Mouse (Mus musculus) limb, embryonic 14.5 days (tissue): ENCODE data around the gene Lct. TPM values are rescaled to one million over a fixed set of nuclear protein-coding genes. Genes with fewer than 3 reads are reported as not detected.

Experiments used
- ATAC-seq: fragments of 200-750 bp; cut with Nextera tagmentation; 2 replicates; pipeline ENCODE4 v1.8.0; 2017; ENCODE audit warnings: low read depth, moderate number of reproducible peaks, moderate TSS enrichment; ENCODE audit not compliant: low FRiP score
- DNase-seq: peaks from one replicate; pipeline ENCODE4 v3.0.0-alpha.2; 2015; ENCODE audit warnings: low spot score
- H3K27ac ChIP-seq: fragments of 300-500 bp; sonication (generic); replicated peaks from 2 replicates; pipeline ENCODE4 v1.5.1; 2014; ENCODE audit warnings: low read depth, mild to moderate bottlenecking, low read length, moderate library complexity, mixed read lengths
- H3K27me3 ChIP-seq: fragments of 300-500 bp; sonication (generic); 2 replicates; pipeline ENCODE4 v1.6.1; 2014; ENCODE audit warnings: low read length, mixed read lengths; ENCODE audit not compliant: control insufficient read depth, insufficient read depth
- H3K36me3 ChIP-seq: fragments of 300-500 bp; sonication (generic); 2 replicates; pipeline ENCODE4 v1.6.1; 2014; ENCODE audit warnings: mild to moderate bottlenecking, low read length, moderate library complexity, mixed read lengths; ENCODE audit not compliant: control insufficient read depth, insufficient read depth
- H3K4me1 ChIP-seq: fragments of 300-500 bp; sonication (generic); 2 replicates; pipeline ENCODE4 v1.6.1; 2014; ENCODE audit warnings: antibody characterized with exemption, low read length, mixed read lengths; ENCODE audit not compliant: control insufficient read depth, insufficient read depth
- H3K4me2 ChIP-seq: fragments of 300-500 bp; sonication (generic); replicated peaks from 2 replicates; pipeline ENCODE4 v1.6.1; 2014; ENCODE audit warnings: low read depth, mild to moderate bottlenecking, low read length, moderate library complexity; ENCODE audit not compliant: severe bottlenecking
- H3K4me3 ChIP-seq: fragments of 300-500 bp; sonication (generic); replicated peaks from 2 replicates; pipeline ENCODE4 v1.5.1; 2014; ENCODE audit warnings: low read length
- H3K9ac ChIP-seq: fragments of 300-500 bp; sonication (generic); 2 replicates; pipeline ENCODE4 v1.6.1; 2014; ENCODE audit warnings: mild to moderate bottlenecking, low read depth, low read length, moderate library complexity; ENCODE audit not compliant: severe bottlenecking
- H3K9me3 ChIP-seq: fragments of 300-500 bp; sonication (generic); 2 replicates; pipeline ENCODE4 v1.6.1; 2016; ENCODE audit warnings: low read length; ENCODE audit not compliant: control insufficient read depth
- POLR2A ChIP-seq: fragments of 200-500 bp; IDR thresholded peaks from 2 replicates; pipeline ENCODE4 v1.8.0; 2012; ENCODE audit warnings: inconsistent platforms, mild to moderate bottlenecking, moderate library complexity, borderline replicate concordance; ENCODE audit not compliant: insufficient read depth, insufficient read length; ENCODE audit errors: extremely low read depth
- WGBS: fragments of 180-500 bp; shearing (Covaris S2); extraction: QIAGEN DNeasy Blood & Tissue Kit; methylation state at CpG from one replicate; pipeline ENCODE4 v1.1.7; 2014; 5-methylcytosine and 5-hydroxymethylcytosine counted together
- polyA plus RNA-seq, 2 experiments: library from polyadenylated mRNA; depleted of rRNA in 1 of 2; stranded (reverse) in 1 of 2; unstranded in 1 of 2; fragments of >200 nt; fragmentation: Nextera tagmentation in 1 of 2; extraction: Ambion mirVana in 1 of 2; gene quantifications; 2 replicates each; pipeline versions ENCODE4 v1.2.1 to v1.2.3; 2012 to 2014

The Lct gene
- polyA plus RNA-seq (2012; rRNA removed) (0.46 and 0.52 TPM in 2 replicates), polyA plus RNA-seq (2014; fragmentation: Nextera tagmentation; extraction: Ambion mirVana) (0.12 and 0.17 TPM in 2 replicates)

GRCm38 (mm10) chr1:128328218-128328617, at the start of gene Lct:
Lct (minus strand) TSS chr1:128328318.
- Histone ChIP-seq H3K4me1 (no peaks in the 10 kb centered on the region), H3K36me3 (peaks cover 46% of the 10 kb centered on the region), H3K27ac (no peak within 1 kb of the TSS), H3K9ac (no peak within 1 kb of the TSS), H3K9me3 (no peaks in the 10 kb centered on the region), H3K4me3 (no peak within 1 kb of the TSS), H3K27me3 (no peaks in the 10 kb centered on the region), H3K4me2 (no peak within 1 kb of the TSS)
- DNase-seq (no peak), ATAC-seq (no peak)
- WGBS, result 82% methylated on average over 3 of the region's 3 CpGs
- TF ChIP-seq POLR2A, result no peak

- ATAC-seq (no peak), DNase-seq (no peak)
- Histone ChIP-seq H3K27me3 (no peaks in the 10 kb centered on the region), H3K9me3 (no peaks in the 10 kb centered on the region), H3K4me3 (no peak overlapping the region), H3K9ac (no peak overlapping the region), H3K4me1 (no peaks in the 10 kb centered on the region), H3K27ac (no peak overlapping the region), H3K4me2 (no peak overlapping the region), H3K36me3 (peaks cover 27% of the 10 kb centered on the region)
- WGBS, result 92% methylated on average over 4 of the region's 4 CpGs
- no peak for TF ChIP-seq POLR2A
Measured at GRCm38 (mm10) chr1:128376841-128377240, 48.7 kb upstream of the Lct start.

- no peaks in the 10 kb centered on the region for H3K4me1 ChIP-seq
- peaks cover 32% of the 10 kb centered on the region for H3K36me3 ChIP-seq
- ATAC-seq (no peak), DNase-seq (peak; percentile 44)
- no peaks in the 10 kb centered on the region for H3K27me3 ChIP-seq
- H3K27ac ChIP-seq, result no peak overlapping the region
- 76% methylated on average over 7 of the region's 7 CpGs for WGBS
- H3K9me3 ChIP-seq, result no peaks in the 10 kb centered on the region
- no peak overlapping the region for H3K4me3 ChIP-seq
- H3K4me2 ChIP-seq, result no peak overlapping the region
- no peak overlapping the region for H3K9ac ChIP-seq
- no peak for TF ChIP-seq POLR2A
Measured at GRCm38 (mm10) chr1:128372143-128372860, 44.2 kb upstream of the Lct start.

- Histone ChIP-seq H3K9me3 (no peaks in the 10 kb centered on the region), H3K4me1 (no peaks in the 10 kb centered on the region), H3K36me3 (peaks cover 33% of the 10 kb centered on the region), H3K4me2 (no peak overlapping the region), H3K27me3 (no peaks in the 10 kb centered on the region), H3K27ac (no peak overlapping the region), H3K4me3 (no peak overlapping the region), H3K9ac (no peak overlapping the region)
- no peak for TF ChIP-seq POLR2A
- 80% methylated on average over 5 of the region's 5 CpGs for WGBS
- peak; percentile 70 for DNase-seq
- no peak for ATAC-seq
Measured at GRCm38 (mm10) chr1:128368732-128369441, 40.8 kb upstream of the Lct start.

- peaks cover 37% of the 10 kb centered on the region for H3K36me3 ChIP-seq
- peaks cover 11% of the 10 kb centered on the region for H3K4me1 ChIP-seq
- H3K4me3 ChIP-seq, result no peak overlapping the region
- H3K9ac ChIP-seq, result no peak overlapping the region
- ATAC-seq (no peak), DNase-seq (no peak)
- TF ChIP-seq POLR2A, result no peak
- H3K27me3 ChIP-seq, result no peaks in the 10 kb centered on the region
- no peak overlapping the region for H3K27ac ChIP-seq
- H3K4me2 ChIP-seq, result no peak overlapping the region
- 64% methylated on average over 2 of the region's 2 CpGs for WGBS
- no peaks in the 10 kb centered on the region for H3K9me3 ChIP-seq
Measured at GRCm38 (mm10) chr1:128360601-128361000, 32.5 kb upstream of the Lct start.
